Mouse (Mus musculus) lung, postnatal 4 days (tissue): Measurements from ENCODE around the gene Mta3.
A peak's percentile ranks its signal among the peaks of the same experiment; 100 is the strongest.
"Not testable (repeated sequence)": the region's sequence is repeated elsewhere in the genome, so short reads cannot be mapped to it uniquely, and the experiment has no call there.

Experiments used
- DNase-seq, 2 experiments: peaks; one replicate each; pipeline ENCODE4 v3.0.0; 2021

The Mta3 gene

GRCm38 (mm10) chr17:83709517-83709916 is 3.6 kb downstream of the Mta3 start:
- not testable (repeated sequence) for DNase-seq

- no peak for DNase-seq
Measured at GRCm38 (mm10) chr17:83710639-83711038, 4.7 kb downstream of the Mta3 start.

GRCm38 (mm10) chr17:83712341-83712740 is 6.4 kb downstream of the Mta3 start:
- DNase-seq: no peak

GRCm38 (mm10) chr17:83720449-83720848 is 14.5 kb downstream of the Mta3 start:
- DNase-seq: no peak

GRCm38 (mm10) chr17:83721157-83721556 is 15.2 kb downstream of the Mta3 start:
- no peak for DNase-seq

GRCm38 (mm10) chr17:83723064-83723463 is 17.1 kb downstream of the Mta3 start:
- DNase-seq: no peak

- no peak for DNase-seq
Measured at GRCm38 (mm10) chr17:83726496-83726895, 20.5 kb downstream of the Mta3 start.

- DNase-seq: no peak
Measured at GRCm38 (mm10) chr17:83727707-83728106, 21.7 kb downstream of the Mta3 start.

GRCm38 (mm10) chr17:83729029-83729428 is 23.1 kb downstream of the Mta3 start:
- no peak for DNase-seq

GRCm38 (mm10) chr17:83730123-83730522 is 24.2 kb downstream of the Mta3 start:
- DNase-seq: no peak

- DNase-seq: peak; percentile 55 to 61
Measured at GRCm38 (mm10) chr17:83732166-83732629, 26.2 kb downstream of the Mta3 start.

- peak; percentile 50 to 79 for DNase-seq
Measured at GRCm38 (mm10) chr17:83732801-83733200, 26.8 kb downstream of the Mta3 start.

- DNase-seq: no peak
Measured at GRCm38 (mm10) chr17:83736701-83737100, 30.7 kb downstream of the Mta3 start.

- DNase-seq: no peak
Measured at GRCm38 (mm10) chr17:83737775-83738174, 31.8 kb downstream of the Mta3 start.

GRCm38 (mm10) chr17:83740135-83740676 is 34.2 kb downstream of the Mta3 start:
- DNase-seq: no peak

GRCm38 (mm10) chr17:83741243-83741642 is 35.3 kb downstream of the Mta3 start:
- DNase-seq: no peak

GRCm38 (mm10) chr17:83744231-83744824 is 38.4 kb downstream of the Mta3 start:
- DNase-seq: no peak

GRCm38 (mm10) chr17:83747405-83748160 is 41.6 kb downstream of the Mta3 start:
- peak in 1 of 2 experiments; percentile 21 for DNase-seq

GRCm38 (mm10) chr17:83750216-83750950 is 44.4 kb downstream of the Mta3 start:
- DNase-seq: no peak

- no peak for DNase-seq
Measured at GRCm38 (mm10) chr17:83753112-83753899, 47.3 kb downstream of the Mta3 start.

- DNase-seq: no peak
Measured at GRCm38 (mm10) chr17:83758096-83758495, 52.1 kb downstream of the Mta3 start.

- DNase-seq: no peak
Measured at GRCm38 (mm10) chr17:83759547-83759946, 53.6 kb downstream of the Mta3 start.

- no peak for DNase-seq
Measured at GRCm38 (mm10) chr17:83764538-83764937, 58.6 kb downstream of the Mta3 start.
